Mouse (Mus musculus) lung, postnatal 0 days (tissue): ENCODE measurements around the gene Abl1.

Source experiments
- CTCF ChIP-seq: IDR thresholded peaks from 2 replicates; pipeline ENCODE4 v1.5.1; 2016; ENCODE audit warnings: antibody characterized with exemption, mild to moderate bottlenecking
- EP300 ChIP-seq: IDR thresholded peaks from 2 replicates; pipeline ENCODE4 v1.6.1; 2016; ENCODE audit warnings: antibody characterized with exemption, mild to moderate bottlenecking, control low read depth

- TF ChIP-seq CTCF: no peak
- TF ChIP-seq EP300: no peak
Observed at GRCm38 (mm10) chr2:31706531-31706930, 18.4 kb downstream of the Abl1 start.
